ENCODE assay signal across 23 mouse cellular contexts in the genomic region with DNA sequence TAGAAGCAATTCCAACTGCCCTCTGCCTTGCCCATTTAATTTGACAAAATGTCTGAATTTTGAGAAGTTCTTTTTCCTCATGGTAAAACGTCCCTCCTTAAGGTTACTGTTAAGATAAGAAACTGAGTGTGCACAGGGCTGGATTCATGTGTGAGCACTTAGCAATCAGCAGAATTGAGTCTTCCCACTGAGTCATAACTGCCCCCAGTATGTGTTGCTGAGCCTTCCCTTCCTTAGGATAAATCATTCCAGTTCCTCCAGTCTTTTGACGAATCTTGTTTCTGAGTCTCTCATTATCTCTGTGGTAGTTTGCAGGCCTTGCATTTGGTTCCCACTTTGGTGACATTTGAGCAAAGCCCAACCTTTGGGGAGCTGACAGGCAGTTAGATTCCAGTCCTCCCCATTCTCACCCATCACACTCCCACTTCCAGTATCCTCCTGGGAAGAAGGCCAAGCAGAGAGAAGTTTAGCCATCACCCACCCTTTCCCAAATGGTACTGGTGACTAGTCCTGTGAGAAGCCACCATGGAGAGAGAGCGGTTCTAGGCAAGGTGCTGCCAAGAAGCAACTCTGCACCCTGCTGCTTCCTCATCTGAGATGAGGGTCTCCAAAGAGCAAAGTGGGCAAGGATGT. TPM values are rescaled to one million over a fixed set of nuclear protein-coding genes. Genes with fewer than 3 reads are reported as not detected.
"Had no signal": no experiment of that assay in that cellular context is flagged by ENCODE, and none has a peak within 500 bp of the region (broad histone marks: within the 10 kb centered on the region; RNA-seq: fewer than 3 reads in every experiment).

No protein-coding gene starts in this region.

- H3K27ac ChIP-seq: kidney, postnatal 0 days; layer of hippocampus, adult 2 months; limb, embryonic 12.5 days; limb, embryonic 15.5 days; liver, embryonic 14.5 days; macrophage; midbrain, embryonic 12.5 days; midbrain, embryonic 15.5 days; neural tube, embryonic 12.5 days; neural tube, embryonic 15.5 days had no signal

- DNase-seq: kidney, adult 18-20 months; kidney, postnatal 25 days; layer of hippocampus, postnatal 36 days; liver, postnatal 0 days; lung, embryonic 14.5 days; retina, postnatal 1 day; thymus, adult 2 months; thymus, postnatal 25 days had no signal

- H3K36me3 ChIP-seq: limb, embryonic 12.5 days; limb, embryonic 15.5 days; midbrain, embryonic 12.5 days; midbrain, embryonic 15.5 days; neural tube, embryonic 12.5 days; neural tube, embryonic 15.5 days had no signal

- ATAC-seq: intestine, embryonic 16.5 days; liver, postnatal 0 days; lung, postnatal 0 days; midbrain, embryonic 15.5 days had no signal

- H3K4me2 ChIP-seq: limb, embryonic 12.5 days; limb, embryonic 15.5 days; liver, embryonic 11.5 days; lung, embryonic 14.5 days; midbrain, embryonic 12.5 days; midbrain, embryonic 15.5 days; neural tube, embryonic 12.5 days; neural tube, embryonic 15.5 days had no signal

- H3K9ac ChIP-seq: limb, embryonic 12.5 days; limb, embryonic 15.5 days; liver, embryonic 14.5 days; liver, postnatal 0 days; lung, embryonic 14.5 days; midbrain, embryonic 12.5 days; midbrain, embryonic 15.5 days; neural tube, embryonic 12.5 days; neural tube, embryonic 15.5 days had no signal

- H3K9me3 ChIP-seq: limb, embryonic 12.5 days; limb, embryonic 15.5 days; midbrain, embryonic 12.5 days; midbrain, embryonic 15.5 days; neural tube, embryonic 12.5 days; neural tube, embryonic 15.5 days had no signal

- H3K4me3 ChIP-seq: layer of hippocampus, adult 2 months; limb, embryonic 12.5 days; limb, embryonic 15.5 days; midbrain, embryonic 12.5 days; midbrain, embryonic 15.5 days; neural tube, embryonic 12.5 days; neural tube, embryonic 15.5 days had no signal

- H3K4me1 ChIP-seq: limb, embryonic 12.5 days; limb, embryonic 15.5 days; midbrain, embryonic 12.5 days; midbrain, embryonic 15.5 days; neural tube, embryonic 12.5 days; neural tube, embryonic 15.5 days had no signal

- H3K27me3 ChIP-seq: limb, embryonic 12.5 days; limb, embryonic 15.5 days; midbrain, embryonic 12.5 days; midbrain, embryonic 15.5 days; neural tube, embryonic 12.5 days; neural tube, embryonic 15.5 days had no signal

RNA-seq across cellular contexts. Expression of a gene that starts 37.4 kb away (rescaled TPM):
- total RNA-seq: megakaryocyte, adult 5-6 weeks had no signal
- polyA plus RNA-seq: macrophage; spleen, adult 2 months had no signal
